ENCODE assay signal across 8 mouse cellular contexts in the genomic region with DNA sequence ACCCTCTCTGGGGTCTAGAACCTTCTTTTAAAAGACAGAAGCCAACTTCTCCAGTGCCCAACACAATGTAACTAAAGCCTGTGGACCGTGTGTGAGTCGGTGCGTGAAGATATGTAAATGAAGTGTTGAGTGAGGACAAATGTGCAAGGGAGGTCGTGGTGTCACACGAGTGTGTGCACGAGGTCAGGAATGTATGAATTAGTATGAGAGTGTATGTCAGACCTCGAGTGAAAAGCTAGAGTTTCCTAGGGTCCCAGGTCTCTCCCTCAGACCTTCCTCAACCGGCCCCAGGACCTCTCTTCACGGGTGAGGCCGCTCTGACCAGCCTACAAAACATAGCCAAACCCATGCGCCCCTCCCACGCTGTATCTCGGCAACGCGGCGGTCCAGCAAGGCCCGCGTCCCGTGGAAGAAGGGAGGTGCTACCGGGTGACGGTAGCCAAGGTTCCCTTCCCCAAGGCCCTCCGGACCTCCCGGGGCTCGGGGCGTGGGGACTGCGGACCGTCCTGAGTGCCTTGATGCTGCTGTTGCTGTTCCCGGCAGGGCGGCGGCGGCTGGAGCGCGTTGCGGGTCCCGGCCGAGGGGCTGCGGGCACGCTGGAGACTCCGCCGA. TPM values are rescaled to one million over a fixed set of nuclear protein-coding genes. Genes with fewer than 3 reads are reported as not detected.
DNase-seq lines count a peak whose midpoint lies in the region; ATAC-seq and TF ChIP-seq lines count a peak whose summit lies in the region.

No protein-coding gene starts in this region.

- H3K27ac ChIP-seq in layer of hippocampus, adult 2 months = peak overlapping the region; percentile 82
- H3K27ac ChIP-seq in forebrain, embryonic 13.5 days = peak overlapping the region; percentile 99
- no peak overlapping the region for H3K27ac ChIP-seq in liver, embryonic 13.5 days
- no peak overlapping the region for H3K27ac ChIP-seq in stomach, embryonic 14.5 days (ENCODE audit: low read length)

- peak; percentile 29 to 54 for DNase-seq in layer of hippocampus, adult 2 months (ENCODE audit: low spot score in 2 of 2)
- no peak for DNase-seq in layer of hippocampus, postnatal 25 days (ENCODE audit: extremely low spot score in 1 of 2, low spot score in 1 of 2)
- peak; percentile 49 for DNase-seq in brain, embryonic 14.5 days (ENCODE audit: low read depth)
- no peak for DNase-seq in liver, embryonic 13.5 days
- no peak for DNase-seq in spleen, adult 18-20 months
- no peak for DNase-seq in kidney, postnatal 14 days

- TF ChIP-seq CTCF in layer of hippocampus, adult 2 months (conservative IDR thresholded peaks at IDR 0.05) = no peak
- no peak for TF ChIP-seq CTCF in brain, embryonic 14.5 days (IDR thresholded peaks at IDR 0.05; ENCODE audit: borderline replicate concordance, extremely low read depth, insufficient read depth, insufficient read length)

- H3K4me3 ChIP-seq in layer of hippocampus, adult 2 months = peak overlapping the region; percentile 60
- peak overlapping the region; percentile 70 for H3K4me3 ChIP-seq in forebrain, embryonic 13.5 days
- H3K4me3 ChIP-seq in liver, embryonic 13.5 days (replicated peaks) = peak overlapping the region; percentile 55
- H3K4me3 ChIP-seq in stomach, embryonic 14.5 days (ENCODE audit: low read depth, low read length) = peak overlapping the region; percentile 32

- H3K4me1 ChIP-seq in forebrain, embryonic 13.5 days = peaks cover 47% of the 10 kb centered on the region
- H3K4me1 ChIP-seq in liver, embryonic 13.5 days (replicated peaks) = peaks cover 21% of the 10 kb centered on the region
- H3K4me1 ChIP-seq in stomach, embryonic 14.5 days (ENCODE audit: control insufficient read depth, insufficient read depth, low read length) = peaks cover 19% of the 10 kb centered on the region

- peak overlapping the region; percentile 93 for H3K9ac ChIP-seq in forebrain, embryonic 13.5 days
- no peak overlapping the region for H3K9ac ChIP-seq in liver, embryonic 13.5 days
- H3K9ac ChIP-seq in stomach, embryonic 14.5 days (replicated peaks; ENCODE audit: low read depth, low read length) = no peak overlapping the region

- ATAC-seq in forebrain, embryonic 13.5 days = no peak
- 0 out of 2 replicates have a peak, but pooled peaks have one; percentile 11 for ATAC-seq in liver, embryonic 13.5 days (ENCODE audit: low read depth)
- peak; percentile 12; the same call in 1 of the 2 replicates for ATAC-seq in stomach, embryonic 14.5 days (ENCODE audit: insufficient number of reproducible peaks, insufficient read depth, low FRiP score, low read depth)

- H3K4me2 ChIP-seq in forebrain, embryonic 13.5 days = peak overlapping the region; percentile 84
- peak overlapping the region; percentile 68 for H3K4me2 ChIP-seq in liver, embryonic 13.5 days
- peak overlapping the region; percentile 82 for H3K4me2 ChIP-seq in stomach, embryonic 14.5 days (replicated peaks; ENCODE audit: low read depth, low read length)

- H3K27me3 ChIP-seq in forebrain, embryonic 13.5 days = peaks cover 63% of the 10 kb centered on the region
- peaks cover 86% of the 10 kb centered on the region for H3K27me3 ChIP-seq in liver, embryonic 13.5 days
- peaks cover 52% of the 10 kb centered on the region for H3K27me3 ChIP-seq in stomach, embryonic 14.5 days (ENCODE audit: control insufficient read depth, insufficient read depth, low read length)

- under 1% methylated on average over 40 of the region's 40 CpGs for WGBS in forebrain, embryonic 13.5 days
- WGBS in liver, embryonic 13.5 days (ENCODE audit: insufficient replicate concordance) = 3% methylated on average over 40 of the region's 40 CpGs
- 1% methylated on average over 40 of the region's 40 CpGs for WGBS in stomach, embryonic 14.5 days

- H3K36me3 ChIP-seq in forebrain, embryonic 13.5 days (ENCODE audit: poor library complexity, severe bottlenecking) = no peaks in the 10 kb centered on the region
- no peaks in the 10 kb centered on the region for H3K36me3 ChIP-seq in liver, embryonic 13.5 days
- H3K36me3 ChIP-seq in stomach, embryonic 14.5 days (ENCODE audit: control insufficient read depth, insufficient read depth, low read length) = no peaks in the 10 kb centered on the region

- no peak for TF ChIP-seq POLR2A in brain, embryonic 14.5 days (IDR thresholded peaks at IDR 0.05; ENCODE audit: borderline replicate concordance, extremely low read depth, insufficient read depth, insufficient read length, poor library complexity, severe bottlenecking)

- H3K9me3 ChIP-seq in forebrain, embryonic 13.5 days (replicated peaks) = no peaks in the 10 kb centered on the region
- no peaks in the 10 kb centered on the region for H3K9me3 ChIP-seq in liver, embryonic 13.5 days (replicated peaks)
- H3K9me3 ChIP-seq in stomach, embryonic 14.5 days (ENCODE audit: control insufficient read depth, low read depth, low read length) = no peaks in the 10 kb centered on the region

RNA-seq across cellular contexts. Expression of a gene that starts 2.3 kb away (rescaled TPM):
- 1 to 10 TPM; 3.9 to 4.4 TPM for total RNA-seq in layer of hippocampus, adult 2 months (2021)
- total RNA-seq in layer of hippocampus, postnatal 25 days (2021) = 1 to 10 TPM; 3.3 to 6.2 TPM
- polyA plus RNA-seq in brain, embryonic 14.5 days (2012; rRNA removed) = 10.4 and 18.6 TPM in 2 replicates
- polyA plus RNA-seq in forebrain, embryonic 13.5 days (2015; fragmentation: Nextera tagmentation; extraction: Ambion mirVana) = 17.3 and 19.5 TPM in 2 replicates
- polyA plus RNA-seq in liver, embryonic 13.5 days (2015; fragmentation: Nextera tagmentation; extraction: Ambion mirVana) = 0.02 TPM in 1 of 2 replicates, not detected in the other
- polyA plus RNA-seq in stomach, embryonic 14.5 days (2014; fragmentation: Nextera tagmentation; extraction: Ambion mirVana) = not detected in 2 replicates

RNA-seq across cellular contexts. Expression of a gene that starts 12.0 kb away (rescaled TPM):
- 10 to 100 TPM; 17.7 to 21.9 TPM for total RNA-seq in layer of hippocampus, adult 2 months (2021)
- 10 to 100 TPM; 14.6 to 18.1 TPM for total RNA-seq in layer of hippocampus, postnatal 25 days (2021)
- polyA plus RNA-seq in brain, embryonic 14.5 days (2012; rRNA removed) = 51.8 and 66.8 TPM in 2 replicates
- 10.1 and 12.0 TPM in 2 replicates for polyA plus RNA-seq in forebrain, embryonic 13.5 days (2015; fragmentation: Nextera tagmentation; extraction: Ambion mirVana)
- polyA plus RNA-seq in liver, embryonic 13.5 days (2015; fragmentation: Nextera tagmentation; extraction: Ambion mirVana) = not detected in 2 replicates
- polyA plus RNA-seq in stomach, embryonic 14.5 days (2014; fragmentation: Nextera tagmentation; extraction: Ambion mirVana) = not detected in 2 replicates

RNA-seq across cellular contexts. Expression of a gene that starts 12.3 kb away (rescaled TPM):
- total RNA-seq in layer of hippocampus, adult 2 months (2021) = under 1 TPM; 0.17 to 0.36 TPM
- under 1 TPM; 0.12 to 0.42 TPM for total RNA-seq in layer of hippocampus, postnatal 25 days (2021)
- 0.16 and 0.52 TPM in 2 replicates for polyA plus RNA-seq in brain, embryonic 14.5 days (2012; rRNA removed)
- polyA plus RNA-seq in forebrain, embryonic 13.5 days (2015; fragmentation: Nextera tagmentation; extraction: Ambion mirVana) = 1.6 and 2.1 TPM in 2 replicates
- not detected in 2 replicates for polyA plus RNA-seq in liver, embryonic 13.5 days (2015; fragmentation: Nextera tagmentation; extraction: Ambion mirVana)
- not detected in 2 replicates for polyA plus RNA-seq in stomach, embryonic 14.5 days (2014; fragmentation: Nextera tagmentation; extraction: Ambion mirVana)

RNA-seq across cellular contexts. Expression of a gene that starts 27.2 kb away (rescaled TPM):
- not detected for total RNA-seq in layer of hippocampus, adult 2 months (2021)
- total RNA-seq in layer of hippocampus, postnatal 25 days (2021) = under 1 TPM in 1 of 2 experiments, not detected in 1; 0.23 TPM
- polyA plus RNA-seq in brain, embryonic 14.5 days (2012; rRNA removed) = 0.16 and 0.25 TPM in 2 replicates
- polyA plus RNA-seq in forebrain, embryonic 13.5 days (2015; fragmentation: Nextera tagmentation; extraction: Ambion mirVana) = 0.48 and 0.56 TPM in 2 replicates
- not detected in 2 replicates for polyA plus RNA-seq in liver, embryonic 13.5 days (2015; fragmentation: Nextera tagmentation; extraction: Ambion mirVana)
- polyA plus RNA-seq in stomach, embryonic 14.5 days (2014; fragmentation: Nextera tagmentation; extraction: Ambion mirVana) = not detected in 2 replicates

Comparison
In these comparisons a context has a peak if more than half of its experiments do, and no peak if none do; other contexts are left out.
1. DNase-seq: peak in layer of hippocampus, adult 2 months (2 of 2) and brain, embryonic 14.5 days (single experiment); none in layer of hippocampus, postnatal 25 days (0 of 2), liver, embryonic 13.5 days (single experiment), spleen, adult 18-20 months (0 of 2) and kidney, postnatal 14 days (single experiment).
2. H3K27ac ChIP-seq: peak in layer of hippocampus, adult 2 months (single experiment) and forebrain, embryonic 13.5 days (single experiment); none in liver, embryonic 13.5 days (single experiment) and stomach, embryonic 14.5 days (single experiment).
3. RNA of a gene that starts 2.3 kb away (polyA plus RNA-seq): 10.4 to 18.6 TPM in brain, embryonic 14.5 days and 17.3 to 19.5 TPM in forebrain, embryonic 13.5 days; 0.02 TPM in liver, embryonic 13.5 days and not detected in stomach, embryonic 14.5 days; every median in the first group is over 10 times any median in the second.
4. RNA of a gene that starts 12.0 kb away (polyA plus RNA-seq): 51.8 to 66.8 TPM in brain, embryonic 14.5 days and 10.1 to 12.0 TPM in forebrain, embryonic 13.5 days; not detected in liver, embryonic 13.5 days and not detected in stomach, embryonic 14.5 days; every median in the first group is over 10 times any median in the second.
5. Peak in every context shown above with its lines, with median percentiles within 50 percentile points of each other: H3K4me3 ChIP-seq and H3K4me2 ChIP-seq.